Mouse (Mus musculus) ES-E14 (cell line): ENCODE results near the gene Gfer.

Experiments
- CHD2 ChIP-seq: IDR thresholded peaks from 2 replicates; pipeline ENCODE4 v1.6.1; 2014; ENCODE audit warnings: mild to moderate bottlenecking, low read depth, low read length, inconsistent platforms
- HCFC1 ChIP-seq: IDR thresholded peaks from 2 replicates; pipeline ENCODE4 v1.6.1; 2012; ENCODE audit warnings: low read length, inconsistent platforms, borderline replicate concordance; ENCODE audit not compliant: insufficient read depth
- ZC3H11A ChIP-seq: IDR thresholded peaks from 2 replicates; pipeline ENCODE4 v1.6.1; 2012; ENCODE audit warnings: low read depth, mild to moderate bottlenecking, inconsistent platforms, low read length, borderline replicate concordance
- ZNF384 ChIP-seq: IDR thresholded peaks from 2 replicates; pipeline ENCODE4 v1.6.1; 2012; ENCODE audit warnings: low read depth, low read length, inconsistent platforms

DNA sequence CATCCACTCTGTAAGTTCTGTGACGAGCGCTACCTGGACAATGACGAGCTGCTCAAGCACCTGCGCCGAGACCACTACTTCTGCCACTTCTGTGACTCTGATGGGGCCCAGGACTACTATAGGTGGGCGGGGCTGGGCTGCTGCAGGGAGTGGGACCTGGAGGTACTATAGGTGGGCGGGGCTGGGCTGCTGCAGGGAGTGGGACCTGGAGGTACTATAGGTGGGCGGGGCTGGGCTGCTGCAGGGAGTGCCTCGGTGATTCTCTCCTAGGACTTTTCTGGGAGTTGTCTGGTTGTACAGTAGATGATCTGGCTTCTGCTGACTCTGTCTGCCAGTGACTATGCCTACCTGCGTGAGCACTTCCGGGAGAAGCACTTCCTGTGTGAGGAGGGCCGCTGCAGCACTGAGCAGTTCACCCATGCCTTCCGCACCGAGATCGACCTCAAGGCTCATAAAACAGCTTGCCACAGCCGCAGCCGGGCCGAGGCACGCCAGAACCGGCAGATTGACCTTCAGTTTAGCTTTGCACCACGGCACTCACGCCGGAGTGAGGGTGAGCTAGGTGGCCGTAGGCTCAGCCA lies 18.4 kb downstream of the Gfer start:
- TF ChIP-seq CHD2 = no peak
- TF ChIP-seq ZC3H11A = no peak
- no peak for TF ChIP-seq ZNF384
- no peak for TF ChIP-seq HCFC1
